In genomic region chr11:78030600-78030999, GRCm38 (mm10) we compare ENCODE assay signal across 22 mouse cellular contexts. TPM values are rescaled to one million over a fixed set of nuclear protein-coding genes. Genes with fewer than 3 reads are reported as not detected.
DNase-seq lines count a peak whose midpoint lies in the region; ATAC-seq and TF ChIP-seq lines count a peak whose summit lies in the region.
"Had no signal": no experiment of that assay in that cellular context is flagged by ENCODE, and none has a peak within 500 bp of the region (broad histone marks: within the 10 kb centered on the region; RNA-seq: fewer than 3 reads in every experiment).

No protein-coding gene starts in this region.

- peak overlapping the region; percentile 89 for H3K9ac ChIP-seq in liver, embryonic 12.5 days
- H3K9ac ChIP-seq in CH12.LX (ENCODE audit: insufficient read depth, low read depth) = no peak overlapping the region
- peak overlapping the region; percentile 35; the same call in 1 of the 2 replicates for H3K9ac ChIP-seq in stomach, postnatal 0 days (ENCODE audit: low read length)
- H3K9ac ChIP-seq: hindbrain, embryonic 14.5 days had no signal

- peaks cover 54% of the 10 kb centered on the region for H3K4me1 ChIP-seq in liver, embryonic 12.5 days
- peaks cover 15 to 44% of the 10 kb centered on the region in 2 experiments for H3K4me1 ChIP-seq in CH12.LX (ENCODE audit: control insufficient read depth in 1 of 2, insufficient read depth in 2 of 2)
- H3K4me1 ChIP-seq in stomach, postnatal 0 days (replicated peaks; ENCODE audit: control insufficient read depth, insufficient read depth) = 0 out of 2 replicates have a peak, but pooled peaks cover 3% of the 10 kb centered on the region

- H3K4me3 ChIP-seq in liver, embryonic 12.5 days = peak overlapping the region; percentile 80; the same call in 1 of the 2 replicates
- no peak overlapping the region for H3K4me3 ChIP-seq in CH12.LX (replicated peaks in 1 of 3; ENCODE audit: low read depth in 2 of 3, low read length in 2 of 3, poor library complexity in 1 of 3)
- H3K4me3 ChIP-seq in stomach, postnatal 0 days (ENCODE audit: low read depth, low read length) = no peak overlapping the region
- H3K4me3 ChIP-seq: embryonic facial prominence, embryonic 13.5 days; heart, adult 2 months; heart, embryonic 12.5 days had no signal

- in situ Hi-C loops in CH12.LX (cut with MboI; ENCODE audit: low pct_ligation_motif_present, low pct_unique_long_range_greater_than_20kb, low sequenced_read_pairs) = no loop called here

- H3K27me3 ChIP-seq in liver, embryonic 12.5 days (replicated peaks) = no peaks in the 10 kb centered on the region
- H3K27me3 ChIP-seq in CH12.LX (replicated peaks) = no peaks in the 10 kb centered on the region
- H3K27me3 ChIP-seq in stomach, postnatal 0 days (ENCODE audit: control insufficient read depth, insufficient read depth, low read length) = no peaks in the 10 kb centered on the region
- H3K27me3 ChIP-seq: embryonic facial prominence, embryonic 13.5 days; heart, embryonic 12.5 days; Patski had no signal

- no peak for TF ChIP-seq EP300 in CH12.LX (IDR thresholded peaks at IDR 0.05; ENCODE audit: low read length)
- TF ChIP-seq EP300 in stomach, postnatal 0 days (optimal IDR thresholded peaks at IDR 0.05) = no peak

- no peaks in the 10 kb centered on the region for H3K9me3 ChIP-seq in liver, embryonic 12.5 days (replicated peaks)
- no peaks in the 10 kb centered on the region for H3K9me3 ChIP-seq in CH12.LX (replicated peaks; ENCODE audit: low read length)
- H3K9me3 ChIP-seq in stomach, postnatal 0 days (ENCODE audit: control insufficient read depth, low read length) = no peaks in the 10 kb centered on the region
- H3K9me3 ChIP-seq: embryonic facial prominence, embryonic 13.5 days; forebrain, embryonic 10.5 days; heart, embryonic 12.5 days; hindbrain, embryonic 10.5 days had no signal

- no peak for TF ChIP-seq POLR2A in CH12.LX (IDR thresholded peaks at IDR 0.05; ENCODE audit: low read depth, low read length)

- no peak for ATAC-seq in liver, embryonic 12.5 days
- no peak for ATAC-seq in stomach, postnatal 0 days (ENCODE audit: low FRiP score, low TSS enrichment)
- ATAC-seq: activated CD4-positive, CD25-positive, alpha-beta regulatory T cell, adult 4 months; CD4-positive, CD25-positive, alpha-beta regulatory T cell, adult 4 months; forebrain, embryonic 16.5 days; Patski had no signal

- peak overlapping the region; percentile 97 for H3K4me2 ChIP-seq in liver, embryonic 12.5 days
- H3K4me2 ChIP-seq in CH12.LX (ENCODE audit: insufficient read depth, low read depth, poor library complexity, severe bottlenecking) = no peak overlapping the region
- H3K4me2 ChIP-seq in stomach, postnatal 0 days (replicated peaks; ENCODE audit: low read depth) = no peak overlapping the region
- H3K4me2 ChIP-seq: hindbrain, embryonic 14.5 days had no signal

- H3K36me3 ChIP-seq in liver, embryonic 12.5 days = peaks cover 71% of the 10 kb centered on the region
- peaks cover 43 to 63% of the 10 kb centered on the region in 2 experiments for H3K36me3 ChIP-seq in CH12.LX (replicated peaks in 1 of 2; ENCODE audit: control insufficient read depth in 1 of 2, insufficient read depth in 1 of 2, low read length in 1 of 2)
- peaks cover 30% of the 10 kb centered on the region for H3K36me3 ChIP-seq in stomach, postnatal 0 days (ENCODE audit: control insufficient read depth, insufficient read depth, low read length)

- TF ChIP-seq CTCF in CH12.LX (conservative IDR thresholded peaks at IDR 0.05 in 1 of 2, IDR thresholded peaks at IDR 0.05 in 1 of 2; ENCODE audit: low read depth in 2 of 2, low read length in 2 of 2) = no peak
- TF ChIP-seq CTCF in stomach, postnatal 0 days (IDR thresholded peaks at IDR 0.05; ENCODE audit: low read depth) = no peak

- H3K79me2 ChIP-seq in CH12.LX (replicated peaks; ENCODE audit: control insufficient read depth, extremely low read depth, insufficient read depth, poor library complexity, severe bottlenecking) = no peaks in the 10 kb centered on the region; the same call in 1 of the 2 replicates

- TF ChIP-seq RAD21 in CH12.LX (IDR thresholded peaks at IDR 0.05; ENCODE audit: low read depth, low read length) = no peak

- peak overlapping the region; percentile 53; the same call in 1 of the 2 replicates for H3K27ac ChIP-seq in liver, embryonic 12.5 days
- H3K27ac ChIP-seq in CH12.LX (ENCODE audit: insufficient read depth, low read depth) = no peak overlapping the region
- H3K27ac ChIP-seq in stomach, postnatal 0 days (replicated peaks) = no peak overlapping the region
- H3K27ac ChIP-seq: forebrain, embryonic 10.5 days; heart, adult 2 months had no signal

- DNase-seq in liver (no peak), 3T3-L1 (ENCODE audit: low read depth, low spot score) (peak; percentile 8), CH12.LX (ENCODE audit: extremely low read depth) (no peak)
- no peak for DNase-seq in stomach, postnatal 0 days (ENCODE audit: low spot score)
- DNase-seq in frontal cortex, postnatal 36 days (ENCODE audit: low spot score in 2 of 2) = no peak
- DNase-seq: adrenal gland, postnatal 14 days; B cell, adult 2 months; cerebellum, adult 11-12 months; cerebellum, adult 9-11 months; cerebellum, postnatal 36 days; gastrocnemius, postnatal 14 days; heart, adult 2 months had no signal

- WGBS in liver, embryonic 12.5 days (ENCODE audit: insufficient replicate concordance) = 65% methylated on average over 2 of the region's 2 CpGs
- 69% methylated on average over 2 of the region's 2 CpGs for WGBS in stomach, postnatal 0 days

- dilution Hi-C loops in CH12.LX (cut with MboI; ENCODE audit: extremely low pct_ligation_motif_present, extremely low pct_unique_long_range_greater_than_20kb, low sequenced_read_pairs) = no loop called here

TF ChIP-seq in CH12.LX, 34 proteins besides CTCF, POLR2A, EP300 and RAD21:
- no peak for TF ChIP-seq UBTF (IDR thresholded peaks at IDR 0.05; ENCODE audit: low read depth, low read length)
- TF ChIP-seq POLR2AphosphoS2 (IDR thresholded peaks at IDR 0.05; ENCODE audit: low read depth, low read length) = peak; percentile 91; the same call in 1 of the 2 replicates
- TF ChIP-seq USF2 (conservative IDR thresholded peaks at IDR 0.05; ENCODE audit: low read depth, low read length) = no peak
- no peak for TF ChIP-seq TCF12 (IDR thresholded peaks at IDR 0.05; ENCODE audit: low read depth, low read length)
- TF ChIP-seq MXI1 (IDR thresholded peaks at IDR 0.05; ENCODE audit: low read depth, low read length) = no peak

RNA-seq across cellular contexts. Expression of gene Dhrs13, which starts 1.5 kb away (rescaled TPM):
- 25.4 and 26.4 TPM in 2 replicates for polyA plus RNA-seq in liver, embryonic 12.5 days (2016; fragmentation: Nextera tagmentation; extraction: Ambion mirVana)
- total RNA-seq in CH12.LX (2012; rRNA removed) = 37.7 and 39.0 TPM in 2 replicates
- 33.6 and 33.7 TPM in 2 replicates for total RNA-seq in CH12.LX (2014; rRNA removed)
- 20.9 and 21.6 TPM in 2 replicates for polyA plus RNA-seq in CH12.LX (2012; ENCODE audit: insufficient read length, low read depth)
- 7.3 and 7.9 TPM in 2 replicates for polyA plus RNA-seq in stomach, postnatal 0 days (2015; fragmentation: Nextera tagmentation; extraction: Ambion mirVana)

RNA-seq across cellular contexts. Expression of gene Flot2, which starts 7.1 kb away (rescaled TPM):
- polyA plus RNA-seq in liver, embryonic 12.5 days (2016; fragmentation: Nextera tagmentation; extraction: Ambion mirVana) = 31.7 and 32.0 TPM in 2 replicates
- 10.1 and 14.7 TPM in 2 replicates for total RNA-seq in CH12.LX (2012; rRNA removed)
- 4.3 and 5.2 TPM in 2 replicates for total RNA-seq in CH12.LX (2014; rRNA removed)
- polyA plus RNA-seq in CH12.LX (2012; ENCODE audit: insufficient read length, low read depth) = 13.1 and 13.4 TPM in 2 replicates
- 30.9 and 31.5 TPM in 2 replicates for polyA plus RNA-seq in stomach, postnatal 0 days (2015; fragmentation: Nextera tagmentation; extraction: Ambion mirVana)

RNA-seq across cellular contexts. Expression of gene Phf12, which starts 48.0 kb away (rescaled TPM):
- polyA plus RNA-seq in liver, embryonic 12.5 days (2016; fragmentation: Nextera tagmentation; extraction: Ambion mirVana) = 13.6 and 13.8 TPM in 2 replicates
- total RNA-seq in CH12.LX (2012; rRNA removed) (28.4 and 30.5 TPM in 2 replicates), CH12.LX (2014; rRNA removed) (10.7 and 12.2 TPM in 2 replicates)
- 59.7 and 61.8 TPM in 2 replicates for polyA plus RNA-seq in CH12.LX (2012; ENCODE audit: insufficient read length, low read depth)
- polyA plus RNA-seq in stomach, postnatal 0 days (2015; fragmentation: Nextera tagmentation; extraction: Ambion mirVana) = 5.3 and 6.9 TPM in 2 replicates

RNA-seq across cellular contexts. Expression of gene Eral1, which starts 49.6 kb away (rescaled TPM):
- polyA plus RNA-seq in liver, embryonic 12.5 days (2016; fragmentation: Nextera tagmentation; extraction: Ambion mirVana) = 23.2 and 25.5 TPM in 2 replicates
- total RNA-seq in CH12.LX (2012; rRNA removed) (40.5 and 41.5 TPM in 2 replicates), CH12.LX (2014; rRNA removed) (41.5 and 43.2 TPM in 2 replicates)
- 37.8 and 39.1 TPM in 2 replicates for polyA plus RNA-seq in CH12.LX (2012; ENCODE audit: insufficient read length, low read depth)
- polyA plus RNA-seq in stomach, postnatal 0 days (2015; fragmentation: Nextera tagmentation; extraction: Ambion mirVana) = 12.8 and 15.0 TPM in 2 replicates
